1 mouse cellular context compared by ENCODE assay signal in genomic region chr17:50098297-50098696, GRCm38 (mm10).
TF ChIP-seq lines count a peak whose summit lies in the region.

No protein-coding gene starts in this region.

TF ChIP-seq in CH12.LX, 34 proteins besides CTCF, POLR2A, EP300 and RAD21 (continued from another document):
- TF ChIP-seq POLR2AphosphoS2 (IDR thresholded peaks at IDR 0.05; ENCODE audit: low read depth, low read length) = 0 out of 2 replicates have a peak, but pooled peaks have one; percentile 42
- no peak for TF ChIP-seq ELF1 (IDR thresholded peaks at IDR 0.05; ENCODE audit: low read depth, low read length)
- TF ChIP-seq GABPA (IDR thresholded peaks at IDR 0.05; ENCODE audit: insufficient replicate concordance, low read depth, low read length) = no peak
- peak; percentile 48; the same call in 1 of the 2 replicates for TF ChIP-seq IRF4 (IDR thresholded peaks at IDR 0.05; ENCODE audit: low read depth, low read length)
